Mouse (Mus musculus): ENCODE measurements at regions not wholly inside any gene's neighbourhood (a gene's known extent, or its start where the extent isn't known, plus 50 kb on each side); places are given as distances from the start of the nearest gene placed in this dataset.

GRCm38 (mm10) chr16:20794721-20795120 is 60.4 kb upstream of the Thpo start:
- no peak for TF ChIP-seq CTCF (IDR thresholded peaks at IDR 0.05; ENCODE audit: low read depth)
- TF ChIP-seq EP300 (IDR thresholded peaks at IDR 0.05; ENCODE audit: low read depth) = no peak
